Comparison of ENCODE assay signal across 31 mouse cellular contexts in the genomic region with DNA sequence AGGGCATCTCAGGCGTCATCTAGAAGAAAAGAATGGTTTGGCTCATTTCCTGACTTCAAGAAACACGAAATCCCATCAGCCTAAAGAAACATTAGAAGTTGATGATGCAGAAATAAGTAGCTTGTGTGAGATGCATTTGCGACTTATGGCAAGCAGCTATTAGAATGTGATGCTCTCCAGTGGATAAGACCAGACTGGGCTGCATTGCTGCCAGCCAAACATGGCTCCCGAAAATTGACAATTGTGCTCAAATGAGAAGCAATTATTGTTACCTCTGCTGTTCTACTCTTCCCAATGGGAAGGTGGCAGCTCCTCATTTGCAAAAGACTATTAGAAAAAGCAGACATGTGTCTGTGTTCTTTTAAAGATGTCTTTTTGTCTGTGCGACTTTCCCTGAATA. TPM values are rescaled to one million over a fixed set of nuclear protein-coding genes. Genes with fewer than 3 reads are reported as not detected.
DNase-seq lines count a peak whose midpoint lies in the region; ATAC-seq lines count a peak whose summit lies in the region.
"Had no signal": no experiment of that assay in that cellular context is flagged by ENCODE, and none has a peak within 500 bp of the region (broad histone marks: within the 10 kb centered on the region; RNA-seq: fewer than 3 reads in every experiment).

No protein-coding gene starts in this region.

- no peak overlapping the region for H3K27ac ChIP-seq in forebrain, embryonic 14.5 days (ENCODE audit: low read depth, low read length)
- no peak overlapping the region for H3K27ac ChIP-seq in forebrain, embryonic 15.5 days (replicated peaks)
- H3K27ac ChIP-seq in hindbrain, embryonic 16.5 days (ENCODE audit: low read depth, low read length), result no peak overlapping the region
- H3K27ac ChIP-seq in hindbrain, embryonic 12.5 days, result no peak overlapping the region
- H3K27ac ChIP-seq in neural tube, embryonic 13.5 days (replicated peaks), result peak overlapping the region; percentile 25; the same call in 1 of the 2 replicates
- H3K27ac ChIP-seq: embryonic facial prominence, embryonic 12.5 days; embryonic facial prominence, embryonic 15.5 days; heart, adult 2 months; heart, embryonic 10.5 days; heart, embryonic 13.5 days; hindbrain, postnatal 0 days had no signal

- no peaks in the 10 kb centered on the region for H3K4me1 ChIP-seq in forebrain, embryonic 14.5 days (ENCODE audit: control insufficient read depth, insufficient read depth, low read length)
- 0 out of 2 replicates have a peak, but pooled peaks cover 6% of the 10 kb centered on the region for H3K4me1 ChIP-seq in forebrain, embryonic 15.5 days
- no peaks in the 10 kb centered on the region for H3K4me1 ChIP-seq in hindbrain, embryonic 16.5 days (ENCODE audit: control insufficient read depth, insufficient read depth, low read depth, low read length)
- no peaks in the 10 kb centered on the region for H3K4me1 ChIP-seq in hindbrain, embryonic 12.5 days
- peaks cover 4% of the 10 kb centered on the region; the same call in 1 of the 2 replicates for H3K4me1 ChIP-seq in neural tube, embryonic 13.5 days (replicated peaks)
- H3K4me1 ChIP-seq: embryonic facial prominence, embryonic 12.5 days; embryonic facial prominence, embryonic 15.5 days; heart, embryonic 10.5 days; heart, embryonic 13.5 days had no signal

- no peak for ATAC-seq in forebrain, embryonic 14.5 days
- ATAC-seq in forebrain, embryonic 15.5 days (replicated peaks), result no peak
- peak; percentile 63 for ATAC-seq in hindbrain, embryonic 16.5 days
- ATAC-seq in hindbrain, embryonic 12.5 days (ENCODE audit: low FRiP score), result no peak
- peak; percentile 72 for ATAC-seq in neural tube, embryonic 13.5 days (ENCODE audit: low read depth)
- ATAC-seq: forebrain, embryonic 16.5 days; hindbrain, postnatal 0 days; inflammation-experienced regulatory T-cells, adult 6 months; intestine, embryonic 16.5 days; Patski had no signal

- no peak overlapping the region for H3K4me2 ChIP-seq in forebrain, embryonic 14.5 days (ENCODE audit: low read length)
- H3K4me2 ChIP-seq in forebrain, embryonic 15.5 days (replicated peaks), result no peak overlapping the region
- H3K4me2 ChIP-seq in hindbrain, embryonic 16.5 days (ENCODE audit: low read length), result no peak overlapping the region
- H3K4me2 ChIP-seq in hindbrain, embryonic 12.5 days (replicated peaks), result no peak overlapping the region
- no peak overlapping the region for H3K4me2 ChIP-seq in neural tube, embryonic 13.5 days
- H3K4me2 ChIP-seq: embryonic facial prominence, embryonic 12.5 days; embryonic facial prominence, embryonic 15.5 days; heart, embryonic 13.5 days had no signal

- no peaks in the 10 kb centered on the region for H3K9me3 ChIP-seq in forebrain, embryonic 14.5 days (replicated peaks; ENCODE audit: control insufficient read depth, low read length)
- H3K9me3 ChIP-seq in forebrain, embryonic 15.5 days, result no peaks in the 10 kb centered on the region
- H3K9me3 ChIP-seq in hindbrain, embryonic 16.5 days (ENCODE audit: control insufficient read depth, low read length), result no peaks in the 10 kb centered on the region
- H3K9me3 ChIP-seq in hindbrain, embryonic 12.5 days (replicated peaks), result no peaks in the 10 kb centered on the region
- no peaks in the 10 kb centered on the region for H3K9me3 ChIP-seq in neural tube, embryonic 13.5 days
- H3K9me3 ChIP-seq: embryonic facial prominence, embryonic 12.5 days; embryonic facial prominence, embryonic 15.5 days; G1E; heart, embryonic 10.5 days; heart, embryonic 13.5 days had no signal

- 26% methylated on average over 5 of the region's 5 CpGs for WGBS in forebrain, embryonic 14.5 days
- WGBS in forebrain, embryonic 15.5 days, result 24% methylated on average over 5 of the region's 5 CpGs
- 38% methylated on average over 5 of the region's 5 CpGs for WGBS in hindbrain, embryonic 16.5 days
- WGBS in hindbrain, embryonic 12.5 days, result 43% methylated on average over 5 of the region's 5 CpGs
- WGBS in neural tube, embryonic 13.5 days, result 35% methylated on average over 5 of the region's 5 CpGs

- H3K9ac ChIP-seq in forebrain, embryonic 14.5 days (ENCODE audit: low read length), result no peak overlapping the region
- no peak overlapping the region for H3K9ac ChIP-seq in forebrain, embryonic 15.5 days (replicated peaks)
- H3K9ac ChIP-seq in hindbrain, embryonic 16.5 days (ENCODE audit: low read depth, low read length), result no peak overlapping the region
- H3K9ac ChIP-seq in hindbrain, embryonic 12.5 days, result no peak overlapping the region
- H3K9ac ChIP-seq in neural tube, embryonic 13.5 days, result no peak overlapping the region
- H3K9ac ChIP-seq: embryonic facial prominence, embryonic 12.5 days; embryonic facial prominence, embryonic 15.5 days; heart, embryonic 13.5 days had no signal

- peak; percentile 21 for DNase-seq in forebrain, embryonic 14.5 days (ENCODE audit: low spot score)
- DNase-seq in neural tube, embryonic 10.5 days (ENCODE audit: extremely low spot score, low spot score), result no peak
- DNase-seq in layer of hippocampus, postnatal 14 days (ENCODE audit: low spot score in 2 of 2), result no peak
- DNase-seq: adrenal gland, postnatal 14 days; B cell, adult 2 months; cerebellum, adult 11-12 months; cerebellum, adult 8-10 months; cerebellum, postnatal 10 days; cerebellum, postnatal 36 days; gastrocnemius, postnatal 10 days; gastrocnemius, postnatal 36 days; heart, adult 2 months; heart, postnatal 14 days; heart, postnatal 4 days had no signal

- no peak overlapping the region for H3K4me3 ChIP-seq in forebrain, embryonic 14.5 days (ENCODE audit: low read depth, low read length)
- H3K4me3 ChIP-seq in forebrain, embryonic 15.5 days, result no peak overlapping the region
- H3K4me3 ChIP-seq in hindbrain, embryonic 16.5 days (ENCODE audit: low read length), result no peak overlapping the region
- H3K4me3 ChIP-seq in hindbrain, embryonic 12.5 days, result no peak overlapping the region
- no peak overlapping the region for H3K4me3 ChIP-seq in neural tube, embryonic 13.5 days
- H3K4me3 ChIP-seq: embryonic facial prominence, embryonic 12.5 days; embryonic facial prominence, embryonic 15.5 days; heart, adult 2 months; heart, embryonic 10.5 days; heart, embryonic 13.5 days had no signal

- H3K36me3 ChIP-seq in forebrain, embryonic 14.5 days (ENCODE audit: control insufficient read depth, insufficient read depth, low read length), result no peaks in the 10 kb centered on the region
- H3K36me3 ChIP-seq in forebrain, embryonic 15.5 days, result no peaks in the 10 kb centered on the region
- H3K36me3 ChIP-seq in hindbrain, embryonic 16.5 days (ENCODE audit: control insufficient read depth, insufficient read depth, low read length), result no peaks in the 10 kb centered on the region
- no peaks in the 10 kb centered on the region for H3K36me3 ChIP-seq in hindbrain, embryonic 12.5 days
- H3K36me3 ChIP-seq in neural tube, embryonic 13.5 days, result no peaks in the 10 kb centered on the region
- H3K36me3 ChIP-seq: embryonic facial prominence, embryonic 12.5 days; embryonic facial prominence, embryonic 15.5 days; G1E; heart, embryonic 10.5 days; heart, embryonic 13.5 days had no signal

- no peaks in the 10 kb centered on the region for H3K27me3 ChIP-seq in forebrain, embryonic 14.5 days (replicated peaks; ENCODE audit: control insufficient read depth, insufficient read depth, low read length)
- H3K27me3 ChIP-seq in forebrain, embryonic 15.5 days, result no peaks in the 10 kb centered on the region
- H3K27me3 ChIP-seq in hindbrain, embryonic 16.5 days (replicated peaks; ENCODE audit: control insufficient read depth, insufficient read depth, low read length), result no peaks in the 10 kb centered on the region
- H3K27me3 ChIP-seq in hindbrain, embryonic 12.5 days, result no peaks in the 10 kb centered on the region
- no peaks in the 10 kb centered on the region for H3K27me3 ChIP-seq in neural tube, embryonic 13.5 days
- H3K27me3 ChIP-seq: CH12.LX; embryonic facial prominence, embryonic 12.5 days; embryonic facial prominence, embryonic 15.5 days; heart, embryonic 13.5 days had no signal

RNA-seq across cellular contexts. Expression of a gene that starts 38.8 kb away (rescaled TPM):
- 3.7 and 6.4 TPM in 2 replicates for polyA plus RNA-seq in forebrain, embryonic 14.5 days (2014; fragmentation: Nextera tagmentation; extraction: Ambion mirVana)
- polyA plus RNA-seq in forebrain, embryonic 15.5 days (2015; fragmentation: Nextera tagmentation; extraction: Ambion mirVana), result 3.6 and 3.8 TPM in 2 replicates
- 13.9 and 14.7 TPM in 2 replicates for polyA plus RNA-seq in hindbrain, embryonic 16.5 days (2015; fragmentation: Nextera tagmentation; extraction: Ambion mirVana)
- polyA plus RNA-seq in hindbrain, embryonic 12.5 days (2016; fragmentation: Nextera tagmentation; extraction: Ambion mirVana), result 7.7 TPM in 2 replicates
- polyA plus RNA-seq in neural tube, embryonic 13.5 days (2015; fragmentation: Nextera tagmentation; extraction: Ambion mirVana), result 22.8 and 30.0 TPM in 2 replicates
- 1 to 10 TPM; 7.1 to 9.7 TPM for total RNA-seq in layer of hippocampus, postnatal 14 days (2021)
- total RNA-seq: CH12.LX; gastrocnemius, adult 18-20 months; granulocyte monocyte progenitor cell, adult 5-6 weeks; heart, adult 2 months had no signal
- polyA plus RNA-seq: G1E; inflammation-experienced regulatory T-cells, adult 6 months; Patski had no signal

Comparison
In these comparisons a context has a peak if more than half of its experiments do, and no peak if none do; other contexts are left out.
1. ATAC-seq: peak in hindbrain, embryonic 16.5 days (single experiment) and neural tube, embryonic 13.5 days (single experiment); none in forebrain, embryonic 14.5 days (single experiment), forebrain, embryonic 15.5 days (single experiment) and hindbrain, embryonic 12.5 days (single experiment).